Mouse (Mus musculus) heart, embryonic 14.5 days (tissue): ENCODE results near the gene Mical3. TPM values are rescaled to one million over a fixed set of nuclear protein-coding genes. Genes with fewer than 3 reads are reported as not detected.

Experiments used
- ATAC-seq: fragments of 200-750 bp; cut with Nextera tagmentation; 2 replicates; pipeline ENCODE4 v1.8.0; 2017; ENCODE audit warnings: low read depth, moderate TSS enrichment; ENCODE audit not compliant: insufficient number of reproducible peaks, insufficient read depth, low FRiP score
- H3K27ac ChIP-seq, 2 experiments: fragments of 200-500 bp in 1 of 2; fragments of 300-500 bp in 1 of 2; sonication (generic) in 1 of 2; replicated peaks in 1 of 2; 2 replicates each; pipeline ENCODE4 v1.5.1; 2012 to 2014; ENCODE audit warnings: low read depth in 2 of 2, low read length in 2 of 2, control low read depth in 1 of 2, mild to moderate bottlenecking in 1 of 2, mixed read lengths in 1 of 2; ENCODE audit not compliant: control insufficient read depth in 1 of 2, insufficient read depth in 1 of 2
- H3K27me3 ChIP-seq: fragments of 300-500 bp; sonication (generic); 2 replicates; pipeline ENCODE4 v1.6.1; 2014; ENCODE audit warnings: mild to moderate bottlenecking, low read length, control low read depth; ENCODE audit not compliant: control insufficient read depth, insufficient read depth
- H3K36me3 ChIP-seq: fragments of 300-500 bp; sonication (generic); 2 replicates; pipeline ENCODE4 v1.6.1; 2014; ENCODE audit warnings: mild to moderate bottlenecking, control low read depth, low read length, mixed read lengths; ENCODE audit not compliant: control insufficient read depth, insufficient read depth
- H3K4me1 ChIP-seq, 2 experiments: fragments of 200-500 bp in 1 of 2; fragments of 300-500 bp in 1 of 2; sonication (generic) in 1 of 2; 2 replicates each; pipeline ENCODE4 v1.6.1; 2012 to 2014; ENCODE audit warnings: low read length in 2 of 2, control low read depth in 1 of 2, mixed read lengths in 1 of 2; ENCODE audit not compliant: control insufficient read depth in 2 of 2, insufficient read depth in 2 of 2
- H3K4me2 ChIP-seq: fragments of 300-500 bp; sonication (generic); 2 replicates; pipeline ENCODE4 v1.6.1; 2014; ENCODE audit warnings: mild to moderate bottlenecking, low read length
- H3K4me3 ChIP-seq, 2 experiments: fragments of 200-500 bp in 1 of 2; fragments of 300-500 bp in 1 of 2; sonication (generic) in 1 of 2; 2 replicates each; pipeline ENCODE4 v1.5.1; 2012 to 2014; ENCODE audit warnings: low read length in 2 of 2, mild to moderate bottlenecking in 2 of 2, control low read depth in 1 of 2, low read depth in 1 of 2, moderate library complexity in 1 of 2; ENCODE audit not compliant: control insufficient read depth in 1 of 2, insufficient read depth in 1 of 2
- H3K9ac ChIP-seq: fragments of 300-500 bp; sonication (generic); 2 replicates; pipeline ENCODE4 v1.6.1; 2014; ENCODE audit warnings: mild to moderate bottlenecking, low read length
- H3K9me3 ChIP-seq: fragments of 300-500 bp; sonication (generic); 2 replicates; pipeline ENCODE4 v1.6.1; 2016; ENCODE audit warnings: low read length, control low read depth; ENCODE audit not compliant: control insufficient read depth
- WGBS: fragments of 180-500 bp; shearing (Covaris S2); extraction: QIAGEN DNeasy Blood & Tissue Kit; methylation state at CpG from one replicate; pipeline ENCODE4 v1.1.7; 2014; 5-methylcytosine and 5-hydroxymethylcytosine counted together
- polyA plus RNA-seq: library from polyadenylated mRNA; unstranded; fragments of >200 nt; fragmentation: Nextera tagmentation; extraction: Ambion mirVana; gene quantifications from 2 replicates; pipeline ENCODE4 v1.2.1, GENCODE M21; 2014

The Mical3 gene
- polyA plus RNA-seq, 1 experiment from 2014 or later = 46.2 TPM

- no peak overlapping the region for H3K4me3 ChIP-seq
- H3K27me3 ChIP-seq = no peaks in the 10 kb centered on the region
- no peaks in the 10 kb centered on the region for H3K9me3 ChIP-seq
- no peaks in the 10 kb centered on the region for H3K36me3 ChIP-seq
- 74% methylated on average over 7 of the region's 7 CpGs for WGBS
- H3K4me2 ChIP-seq = no peak overlapping the region
- no peak for ATAC-seq
- H3K9ac ChIP-seq = no peak overlapping the region
- H3K27ac ChIP-seq = no peak overlapping the region
- H3K4me1 ChIP-seq = peaks cover 44 to 60% of the 10 kb centered on the region in 2 experiments
Observed at GRCm38 (mm10) chr6:121073312-121073711, 57.5 kb downstream of the Mical3 start.

GRCm38 (mm10) chr6:121072615-121073014 lies 58.2 kb downstream of the Mical3 start:
- peaks cover 49 to 62% of the 10 kb centered on the region in 2 experiments for H3K4me1 ChIP-seq
- no peak overlapping the region for H3K4me3 ChIP-seq
- H3K4me2 ChIP-seq = no peak overlapping the region
- ATAC-seq = no peak
- H3K9ac ChIP-seq = no peak overlapping the region; the same call in 1 of the 2 replicates
- 85% methylated on average over 2 of the region's 2 CpGs for WGBS
- H3K9me3 ChIP-seq = no peaks in the 10 kb centered on the region
- no peak overlapping the region for H3K27ac ChIP-seq
- H3K27me3 ChIP-seq = no peaks in the 10 kb centered on the region
- H3K36me3 ChIP-seq = no peaks in the 10 kb centered on the region

DNA sequence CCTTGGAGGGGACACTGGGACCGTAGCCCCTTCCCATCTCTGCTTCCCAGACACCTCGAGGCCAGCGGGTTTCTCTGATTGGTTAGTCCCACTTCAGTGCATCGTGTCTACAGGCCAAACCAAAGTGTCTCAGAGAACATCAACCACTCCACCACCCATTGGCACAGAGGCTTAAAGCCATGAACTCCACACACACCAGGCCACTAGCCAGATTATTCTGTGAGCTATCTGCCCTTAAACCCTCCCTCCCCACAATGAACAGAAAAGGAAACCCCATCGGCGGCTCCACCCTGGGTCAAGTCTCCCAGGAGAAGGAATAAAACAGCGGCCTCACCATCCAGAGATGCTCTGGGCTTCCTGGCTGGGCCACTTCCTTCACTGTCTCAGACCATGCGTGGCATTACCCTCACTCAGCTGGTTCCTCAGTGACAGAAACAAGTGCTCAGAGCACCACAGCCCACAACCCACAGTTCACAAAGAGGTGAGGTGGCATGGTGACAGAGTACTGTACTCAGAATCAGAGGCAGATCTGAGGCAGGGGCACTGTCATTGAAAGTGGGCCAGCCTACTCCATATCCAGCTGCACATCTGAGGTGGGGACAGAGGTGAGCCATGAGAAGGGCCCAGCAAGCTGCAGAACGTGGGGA lies 60.1 kb downstream of the Mical3 start:
- Histone ChIP-seq H3K4me3 (no peak overlapping the region), H3K4me2 (no peak overlapping the region), H3K9ac (no peak overlapping the region), H3K27me3 (no peaks in the 10 kb centered on the region), H3K9me3 (no peaks in the 10 kb centered on the region), H3K4me1 (peaks cover 55 to 71% of the 10 kb centered on the region in 2 experiments), H3K27ac (peak overlapping the region in 1 of 2 experiments; percentile 89; a peak in 1 of 4 replicates), H3K36me3 (no peaks in the 10 kb centered on the region)
- WGBS = 67% methylated on average over 9 of the region's 9 CpGs
- no peak for ATAC-seq

- Histone ChIP-seq H3K4me3 (no peak overlapping the region), H3K9me3 (no peaks in the 10 kb centered on the region), H3K27ac (peak overlapping the region; percentile 78 to 89), H3K36me3 (no peaks in the 10 kb centered on the region), H3K27me3 (no peaks in the 10 kb centered on the region), H3K4me1 (peaks cover 61 to 77% of the 10 kb centered on the region in 2 experiments), H3K4me2 (peak overlapping the region; percentile 27), H3K9ac (no peak overlapping the region)
- WGBS = 17% methylated on average over 8 of the region's 8 CpGs
- ATAC-seq = peak; percentile 55
Observed at GRCm38 (mm10) chr6:121069156-121069555, 61.6 kb downstream of the Mical3 start.

- Histone ChIP-seq H3K4me3 (no peak overlapping the region), H3K36me3 (no peaks in the 10 kb centered on the region), H3K27me3 (no peaks in the 10 kb centered on the region), H3K9me3 (no peaks in the 10 kb centered on the region), H3K4me1 (peaks cover 63 to 84% of the 10 kb centered on the region in 2 experiments), H3K27ac (peak overlapping the region; percentile 73 to 89), H3K4me2 (peak overlapping the region; percentile 44), H3K9ac (peak overlapping the region; percentile 58)
- no peak for ATAC-seq
- 55% methylated on average over 7 of the region's 7 CpGs for WGBS
Observed at GRCm38 (mm10) chr6:121068087-121068464, 62.7 kb downstream of the Mical3 start.

GRCm38 (mm10) chr6:121067426-121068086 lies 63.2 kb downstream of the Mical3 start:
- 27% methylated on average over 11 of the region's 11 CpGs for WGBS
- Histone ChIP-seq H3K36me3 (no peaks in the 10 kb centered on the region), H3K9me3 (no peaks in the 10 kb centered on the region), H3K4me1 (peaks cover 62 to 86% of the 10 kb centered on the region in 2 experiments), H3K4me2 (peak overlapping the region; percentile 44), H3K4me3 (no peak overlapping the region), H3K27ac (peak overlapping the region; percentile 73 to 89), H3K9ac (peak overlapping the region; percentile 58), H3K27me3 (no peaks in the 10 kb centered on the region)
- ATAC-seq = peak; percentile 7; the same call in 1 of the 2 replicates

DNA sequence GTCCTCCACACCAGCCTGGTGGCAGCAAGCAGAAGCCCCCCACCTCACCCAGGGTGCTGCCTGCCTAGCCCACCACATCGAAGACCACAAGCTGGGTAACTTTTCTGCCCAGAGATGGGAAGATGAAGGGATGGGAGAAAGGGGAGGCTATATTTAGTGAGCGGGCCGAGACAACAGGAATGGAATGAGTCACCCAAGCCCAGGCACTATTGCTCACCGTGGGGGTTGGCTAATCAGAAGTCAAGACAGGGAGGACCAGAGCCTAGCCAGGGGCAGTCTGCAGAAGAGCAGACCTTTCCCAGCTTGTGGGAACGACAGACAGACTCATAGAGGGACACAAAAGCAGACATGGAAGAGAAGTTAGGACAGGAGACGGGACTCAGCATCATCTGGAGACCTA lies 64.0 kb downstream of the Mical3 start:
- WGBS = 14% methylated on average over 6 of the region's 6 CpGs
- no peaks in the 10 kb centered on the region for H3K27me3 ChIP-seq
- H3K4me2 ChIP-seq = peak overlapping the region; percentile 44
- no peak overlapping the region for H3K4me3 ChIP-seq
- peaks cover 62 to 87% of the 10 kb centered on the region in 2 experiments for H3K4me1 ChIP-seq
- peak overlapping the region; percentile 73 to 89 for H3K27ac ChIP-seq
- H3K36me3 ChIP-seq = no peaks in the 10 kb centered on the region
- peak overlapping the region; percentile 58 for H3K9ac ChIP-seq
- peak; percentile 11; the same call in 1 of the 2 replicates for ATAC-seq
- H3K9me3 ChIP-seq = no peaks in the 10 kb centered on the region
